Mouse (Mus musculus) T-helper 17 cell (primary cell): ENCODE measurements around the gene Ly6g6f.
"Not testable (repeated sequence)": the region's sequence is repeated elsewhere in the genome, so short reads cannot be mapped to it uniquely, and the experiment has no call there.

Experiments
- in situ Hi-C, 2 experiments: fragments of 300-600 bp; cut with MboI, MseI; formaldehyde crosslinking; loops; 1 replicate in 1 of 2; 2 replicates in 1 of 2; pipeline ENCODE4 v1.15.1; 2025; ENCODE audit warnings: high pct_unique_total_duplicates in 2 of 2

Ly6g6f gene

DNA sequence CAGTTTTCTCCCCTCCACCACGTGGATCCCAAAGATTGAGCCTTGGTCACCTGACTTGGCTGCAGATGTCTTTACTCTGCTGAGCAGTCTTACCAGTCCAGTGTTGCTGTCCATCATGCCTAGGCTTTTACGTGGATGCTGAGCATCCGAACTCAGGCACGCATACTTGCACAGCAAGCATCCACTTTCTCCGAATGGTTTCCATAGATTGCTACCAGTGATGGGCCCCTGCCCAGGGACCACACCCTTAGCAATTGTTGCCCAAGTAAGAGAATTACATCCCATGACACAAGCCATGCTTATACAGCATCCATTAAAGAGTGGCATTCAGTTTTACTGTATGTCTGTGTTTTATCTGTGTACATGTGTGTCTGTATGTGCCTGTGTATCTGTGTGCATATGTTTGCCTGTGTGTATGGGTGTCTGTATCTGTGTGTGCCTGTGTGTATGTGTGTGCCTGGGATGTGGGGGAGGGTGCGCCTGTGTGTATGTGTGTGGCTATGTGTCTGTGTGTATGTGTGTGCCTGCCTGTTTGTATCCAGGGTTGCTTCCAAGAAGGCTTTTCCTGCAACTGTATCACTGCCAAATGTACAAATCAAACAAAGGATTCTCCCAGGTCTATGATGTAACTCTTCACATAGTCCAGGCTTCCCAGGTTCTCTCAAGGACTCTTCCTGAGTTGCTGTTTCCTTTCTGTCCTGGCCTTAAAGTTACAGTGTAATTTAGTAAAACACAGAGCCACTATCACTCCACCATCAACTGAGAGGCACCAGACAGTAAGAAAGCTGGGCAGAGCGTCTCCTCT lies 29.5 kb downstream of the Ly6g6f start:
- in situ Hi-C loops, result loop anchor here in 1 of 2 experiments (10.0 kb wide), 1 partner anchor 799 kb away; no protein-coding TSS in a partner anchor

DNA sequence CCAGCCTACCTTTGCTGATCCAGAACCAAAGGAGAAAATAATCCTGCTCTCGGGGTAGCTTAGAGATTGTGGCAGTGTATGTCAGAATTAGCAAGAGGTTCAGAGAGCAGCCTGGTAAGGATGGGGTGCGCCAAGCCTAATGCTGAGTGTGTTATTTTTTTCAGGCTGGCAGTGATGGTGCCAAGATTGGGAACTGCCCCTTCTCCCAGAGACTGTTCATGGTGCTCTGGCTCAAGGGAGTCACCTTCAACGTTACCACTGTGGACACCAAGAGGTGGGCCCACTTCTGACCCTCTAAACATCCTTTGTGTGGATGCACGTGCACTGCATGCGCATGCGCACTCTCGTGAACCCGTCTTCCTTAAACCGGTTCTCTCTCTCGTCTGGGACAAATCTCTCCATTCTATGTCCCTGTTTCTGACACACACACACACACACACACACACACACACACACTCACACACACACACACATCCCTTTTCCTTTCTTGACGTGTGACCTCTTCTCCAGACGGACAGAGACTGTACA lies 33.1 kb downstream of the Ly6g6f start:
- in situ Hi-C loops, result loop anchor here in 1 of 2 experiments (10.0 kb wide), 1 partner anchor 802 kb away; no protein-coding TSS in a partner anchor

DNA sequence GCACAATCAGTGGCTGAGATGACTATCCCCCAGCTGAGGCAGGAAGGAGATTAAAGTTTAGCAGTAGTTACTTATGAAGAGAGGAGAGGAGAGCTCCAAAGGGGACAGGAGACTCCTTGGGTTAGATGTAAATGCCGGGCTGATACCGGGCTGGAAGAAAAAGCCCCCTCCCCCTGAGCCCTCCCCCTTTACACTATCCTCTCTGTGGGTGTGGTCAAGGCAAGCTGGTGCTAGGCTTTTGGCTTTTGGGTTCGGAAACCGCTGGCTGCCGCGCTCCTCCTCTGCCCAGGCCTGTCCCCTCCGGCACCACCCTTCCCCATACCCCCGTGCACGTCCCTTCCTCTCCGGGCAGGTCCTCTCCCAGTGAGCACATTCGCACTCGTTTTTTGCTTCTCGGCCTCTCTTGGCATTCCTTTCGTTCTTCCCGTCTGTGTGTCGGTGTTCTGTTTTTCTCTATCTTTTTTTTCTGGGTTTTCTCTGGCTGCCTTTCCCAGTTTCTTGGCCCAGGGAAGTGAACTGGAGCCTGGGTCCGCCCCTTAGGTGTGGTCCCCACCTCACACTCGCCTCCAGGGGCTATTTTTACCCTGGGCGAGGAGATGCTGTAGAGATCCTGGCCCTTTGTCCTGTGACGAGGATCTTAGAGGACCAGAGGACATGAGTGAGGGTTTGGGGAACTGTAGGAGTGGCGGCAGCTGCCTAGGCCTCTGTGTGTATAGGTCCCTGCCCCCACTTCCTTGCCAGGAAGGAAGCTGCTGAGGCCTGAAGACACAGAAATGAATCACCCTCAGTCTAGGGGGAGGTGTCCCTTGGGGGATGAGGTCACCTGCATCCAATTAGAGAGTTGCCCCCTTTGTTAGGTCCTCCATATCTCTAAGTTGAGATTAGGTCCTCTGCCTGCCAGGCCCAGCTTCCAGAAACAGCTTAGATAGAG lies 34.0 kb downstream of the Ly6g6f start:
- in situ Hi-C loops, result loop anchor here in 1 of 2 experiments (10.0 kb wide), 1 partner anchor 803 kb away; no protein-coding TSS in a partner anchor

DNA sequence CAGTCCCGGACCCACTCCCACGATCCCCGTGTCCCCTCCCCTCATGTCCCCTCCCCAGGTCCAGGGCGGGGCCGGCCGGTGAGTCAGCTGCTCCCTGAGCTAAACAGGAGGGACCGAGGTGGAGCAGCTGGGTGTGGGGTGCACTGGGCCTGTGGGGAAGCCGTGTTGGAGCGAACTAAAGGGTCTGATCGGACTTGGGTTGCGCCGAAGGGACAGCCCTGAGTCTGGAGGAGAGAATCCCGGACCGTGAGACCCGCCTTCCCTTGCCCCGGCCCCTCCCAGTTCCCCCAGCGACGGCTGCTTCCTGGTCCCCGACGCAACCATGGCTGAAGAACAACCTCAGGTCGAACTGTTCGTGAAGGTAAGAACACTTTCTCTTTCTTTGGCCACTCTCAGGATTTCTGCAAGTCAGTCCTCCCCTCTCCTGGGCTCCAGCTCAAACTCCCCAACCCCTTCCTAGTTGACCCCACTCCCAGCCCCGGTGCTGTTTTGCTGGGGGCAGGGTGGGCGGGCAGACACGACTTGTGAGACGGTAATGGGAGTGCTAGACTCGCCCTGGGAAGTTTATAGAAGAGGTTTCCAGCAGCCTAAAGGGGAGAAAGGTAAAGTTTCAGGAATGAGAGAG lies 35.2 kb downstream of the Ly6g6f start:
- in situ Hi-C loops, result loop anchor here in 1 of 2 experiments (10.0 kb wide), 1 partner anchor 805 kb away; no protein-coding TSS in a partner anchor

DNA sequence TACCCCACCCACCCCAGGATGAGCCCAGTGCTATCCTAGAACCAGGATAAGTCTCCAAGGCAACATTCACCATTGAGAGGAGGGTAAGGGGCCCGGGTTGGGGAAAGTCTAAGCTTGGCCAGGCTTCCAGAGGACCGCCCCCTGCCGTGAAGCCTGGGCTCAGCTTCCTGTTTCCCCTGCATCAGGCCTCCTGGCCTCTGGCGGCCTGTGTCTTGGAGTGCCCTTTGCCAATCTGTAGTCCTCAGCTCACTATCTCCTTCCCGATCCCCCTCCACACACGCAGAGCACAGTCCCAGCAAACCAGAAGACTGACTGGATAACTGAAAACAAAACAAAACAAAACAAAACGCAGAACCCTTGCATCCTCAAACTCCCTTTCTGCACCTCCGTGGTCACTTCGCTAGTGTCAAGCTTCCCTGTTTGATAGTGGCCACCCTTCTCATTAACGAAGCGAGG lies 35.8 kb downstream of the Ly6g6f start, which contains the start of gene Clic1:
Clic1 (plus strand) TSS at position 406 of the 456 bp plus-strand sequence.
- in situ Hi-C loops, result loop anchor here in 1 of 2 experiments (10.0 kb wide), 1 partner anchor 805 kb away; no protein-coding TSS in a partner anchor

DNA sequence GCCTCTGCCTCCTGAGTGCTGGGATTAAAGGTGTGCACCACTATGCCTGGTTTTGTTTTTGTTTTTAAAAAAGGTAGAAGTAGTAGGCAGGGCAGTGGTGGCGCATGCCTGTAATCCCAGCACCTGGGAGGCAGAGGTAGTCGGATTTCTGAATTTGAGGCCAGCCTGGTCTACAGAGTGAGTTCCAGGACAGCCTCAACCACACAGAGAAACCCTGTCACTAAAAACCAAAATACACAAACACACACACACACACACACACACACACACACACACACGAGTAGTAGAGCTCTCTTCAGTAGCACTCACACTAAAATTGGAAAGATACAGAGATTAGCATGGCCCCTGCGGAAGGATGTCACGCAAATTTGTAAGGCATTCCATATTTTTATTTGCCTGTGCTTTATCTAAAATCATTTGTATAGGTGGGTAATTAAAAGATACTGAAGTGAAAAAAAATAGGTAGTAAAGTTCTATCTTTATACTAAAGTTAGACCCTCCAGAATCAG lies 36.4 kb downstream of the Ly6g6f start:
- in situ Hi-C loops, result no loop called here

DNA sequence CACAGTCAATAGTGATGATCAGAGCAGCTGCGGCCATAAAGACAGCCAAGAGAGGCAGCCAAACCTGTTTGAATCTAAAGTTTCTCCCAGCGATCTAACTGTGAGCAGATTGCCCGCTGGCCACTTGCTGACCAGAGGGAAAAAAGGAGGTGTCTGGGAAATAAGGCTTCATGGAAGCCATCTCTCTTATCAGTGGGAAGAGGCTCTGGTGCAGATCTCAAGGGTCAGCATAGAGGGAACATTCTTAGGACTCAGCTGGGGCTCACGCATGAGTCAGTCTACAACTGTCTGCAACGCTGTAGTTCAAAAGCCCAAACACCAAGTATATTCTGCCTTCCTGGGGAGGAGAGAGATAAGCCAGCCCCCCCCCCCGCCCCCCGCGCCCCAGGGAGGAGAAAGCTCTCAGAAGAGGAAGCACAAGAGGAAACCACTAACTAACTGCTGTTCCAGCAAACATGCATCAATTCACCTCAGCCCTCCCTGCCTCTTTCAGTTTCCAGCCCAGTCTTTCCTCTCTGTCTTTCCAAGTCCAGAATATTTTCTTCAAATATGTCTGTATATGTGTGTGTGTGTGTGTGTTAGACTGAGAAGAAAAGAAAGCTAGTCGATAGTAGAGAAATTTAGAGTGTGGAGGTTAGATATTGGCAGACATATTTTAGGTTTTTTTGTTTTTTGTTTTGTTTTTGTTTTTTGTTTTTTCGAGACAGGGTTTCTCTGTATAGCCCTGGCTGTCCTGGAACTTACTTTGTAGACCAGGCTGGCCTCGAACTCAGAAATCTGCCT lies 37.1 kb downstream of the Ly6g6f start:
- in situ Hi-C loops, result no loop called here

DNA sequence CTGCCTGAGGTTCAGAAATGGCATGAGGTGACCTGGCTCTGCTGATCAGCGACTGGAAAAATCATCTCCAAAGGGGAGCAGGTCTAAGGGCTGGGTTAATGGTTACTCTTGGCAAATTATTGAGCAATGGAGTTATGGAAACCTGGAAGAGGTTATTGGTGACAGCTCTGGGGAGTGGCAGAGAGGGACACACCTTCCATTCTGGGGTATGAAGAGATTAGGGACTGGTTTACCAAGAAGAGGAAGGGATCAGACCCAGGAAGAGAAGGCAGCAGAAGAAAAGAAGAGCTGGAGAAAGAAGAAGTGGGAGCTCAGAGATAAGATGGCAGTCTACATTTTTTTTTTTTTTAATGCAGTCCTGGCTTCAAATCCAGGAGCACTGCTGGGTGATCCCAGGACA lies 37.7 kb downstream of the Ly6g6f start:
- in situ Hi-C loops, result no loop called here

DNA sequence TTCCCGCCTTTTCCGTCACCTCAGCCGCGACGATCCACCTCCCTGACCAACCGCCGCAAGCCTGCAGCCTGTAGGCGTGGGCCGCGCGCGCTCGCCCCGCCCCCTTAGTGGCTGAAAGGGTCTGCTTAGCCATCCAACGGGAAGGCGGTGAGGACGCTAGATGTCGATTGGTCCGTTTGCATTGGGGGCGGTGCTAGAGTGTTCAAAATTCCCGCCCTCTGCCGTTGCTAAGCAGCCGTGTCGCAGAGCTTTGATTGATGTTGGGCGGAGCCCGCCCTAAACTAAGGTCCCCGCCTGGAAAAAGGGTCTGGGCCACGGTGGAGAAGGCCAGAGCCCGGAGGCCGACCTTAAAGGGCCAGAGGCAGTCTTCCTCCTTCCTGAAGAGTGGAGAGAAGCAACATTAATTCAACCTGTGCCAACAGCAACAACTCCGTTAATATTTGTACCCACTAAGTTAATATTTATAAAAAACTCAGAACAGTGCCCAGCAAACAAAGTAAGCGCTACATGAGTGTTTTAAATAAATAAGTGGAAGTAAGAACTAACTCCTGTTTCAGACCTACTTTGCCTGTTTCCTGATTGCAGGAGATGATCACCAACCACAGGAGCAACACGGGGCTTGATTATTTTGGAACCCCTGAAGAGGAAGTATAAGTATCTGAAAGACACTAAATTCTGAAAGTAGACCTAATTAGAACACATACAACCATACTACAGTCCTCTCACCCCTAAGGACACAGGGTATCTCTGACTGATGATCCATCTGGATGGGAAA lies 38.5 kb downstream of the Ly6g6f start, which contains the start of gene Msh5:
Msh5 (minus strand) TSS at position 65 of the 775 bp plus-strand sequence.
- in situ Hi-C loops, result no loop called here

DNA sequence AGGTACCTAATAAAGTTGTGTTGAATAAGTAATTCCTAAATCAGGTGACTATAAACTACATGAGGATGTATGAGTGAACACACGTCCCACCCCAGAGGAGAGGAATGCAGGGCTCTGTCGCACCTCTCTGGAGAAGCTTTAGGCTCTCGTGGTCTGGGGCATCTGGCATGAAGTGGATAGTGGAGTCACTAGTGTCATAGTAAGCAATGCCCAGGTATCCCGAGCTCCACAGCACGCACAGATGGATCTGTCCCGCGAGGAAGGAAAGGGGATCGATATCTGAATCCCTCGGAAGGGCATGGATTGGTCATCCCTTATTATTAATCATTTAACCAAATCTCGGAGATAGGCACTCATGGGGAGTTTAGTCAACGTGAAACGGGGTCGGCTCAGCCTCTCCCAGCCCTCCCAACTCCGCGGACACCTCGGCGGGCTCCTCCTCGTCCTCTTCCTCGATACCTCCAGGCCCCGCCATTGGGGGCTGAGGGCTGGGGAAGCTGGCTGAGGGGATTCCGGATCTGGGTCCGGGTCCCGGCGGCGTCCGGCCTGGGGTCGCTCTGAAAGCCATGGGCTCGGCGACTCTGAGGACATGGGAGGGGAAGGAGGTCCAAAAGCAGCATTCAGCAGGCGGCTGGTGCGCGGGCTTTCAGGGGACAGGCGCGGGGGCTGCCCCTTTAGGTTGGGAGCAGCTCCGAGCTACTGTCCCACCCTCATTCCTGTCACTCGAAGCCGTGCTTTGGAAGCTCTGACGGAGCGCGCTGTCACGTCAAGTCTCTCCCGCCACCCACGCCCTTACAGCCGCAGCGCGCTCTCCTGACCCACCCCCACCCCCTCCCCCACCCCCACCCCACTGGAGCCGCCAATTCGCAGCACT lies 39.4 kb downstream of the Ly6g6f start:
- in situ Hi-C loops, result no loop called here

DNA sequence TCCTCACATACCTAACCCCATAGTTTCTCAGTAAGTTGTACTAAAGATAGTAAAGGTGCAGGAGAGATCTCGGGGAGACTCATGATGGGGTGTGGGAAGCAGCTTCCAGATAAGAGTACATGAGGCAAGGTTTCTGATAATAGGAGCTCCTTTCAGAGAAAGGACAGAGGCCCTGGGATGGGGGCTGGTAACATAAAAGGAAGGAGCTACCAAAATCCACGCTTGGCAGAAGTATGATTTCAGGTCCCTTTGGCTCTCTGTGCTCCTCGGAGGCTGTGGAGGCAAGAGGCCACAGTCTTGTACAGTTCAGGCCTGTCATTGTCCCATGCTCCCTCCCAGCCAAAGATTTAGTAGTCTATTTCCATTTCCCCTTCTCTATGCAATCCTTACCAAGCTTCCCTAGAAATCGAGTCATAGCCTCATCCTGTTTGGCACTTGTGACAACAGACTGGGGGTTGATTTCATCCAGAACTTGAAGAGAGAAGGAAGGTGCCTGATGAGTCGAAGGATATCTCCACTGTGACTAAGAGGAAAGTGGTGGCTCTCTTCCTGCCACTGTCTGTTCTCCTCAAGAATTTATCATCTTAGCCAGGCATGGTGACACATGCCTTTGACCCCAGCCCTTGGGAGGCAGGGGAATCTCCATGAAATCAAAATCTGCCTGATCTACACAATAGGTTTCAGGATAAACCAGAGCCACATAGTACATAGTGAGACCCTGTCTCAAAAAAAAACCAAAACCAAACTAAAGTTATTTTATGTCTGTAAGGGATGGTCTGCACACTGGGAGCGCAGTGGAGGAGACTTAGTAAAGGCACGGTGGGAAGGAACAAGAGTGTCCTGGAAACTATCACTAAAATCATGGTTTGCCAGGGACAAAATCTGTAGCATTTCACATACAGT lies 40.3 kb downstream of the Ly6g6f start:
- in situ Hi-C loops, result no loop called here

DNA sequence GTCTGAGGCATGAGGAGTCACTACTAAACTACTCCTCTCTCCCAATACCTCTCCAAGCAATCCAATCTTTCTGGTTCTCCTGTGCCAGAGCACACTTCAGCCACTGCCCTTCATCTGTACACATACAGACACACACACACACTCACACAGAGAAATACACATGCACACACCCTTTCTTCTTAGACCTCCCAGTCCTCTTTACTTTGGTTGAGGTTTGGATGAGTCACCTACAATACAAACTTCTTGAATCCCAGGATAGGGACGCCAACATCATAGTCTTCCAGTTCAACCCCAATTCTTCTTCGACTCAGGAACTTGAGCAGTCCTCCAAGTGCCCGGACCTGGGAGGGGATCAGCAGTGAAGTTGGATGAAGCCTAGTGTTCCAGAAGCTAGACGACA lies 41.6 kb downstream of the Ly6g6f start:
- in situ Hi-C loops, result no loop called here

DNA sequence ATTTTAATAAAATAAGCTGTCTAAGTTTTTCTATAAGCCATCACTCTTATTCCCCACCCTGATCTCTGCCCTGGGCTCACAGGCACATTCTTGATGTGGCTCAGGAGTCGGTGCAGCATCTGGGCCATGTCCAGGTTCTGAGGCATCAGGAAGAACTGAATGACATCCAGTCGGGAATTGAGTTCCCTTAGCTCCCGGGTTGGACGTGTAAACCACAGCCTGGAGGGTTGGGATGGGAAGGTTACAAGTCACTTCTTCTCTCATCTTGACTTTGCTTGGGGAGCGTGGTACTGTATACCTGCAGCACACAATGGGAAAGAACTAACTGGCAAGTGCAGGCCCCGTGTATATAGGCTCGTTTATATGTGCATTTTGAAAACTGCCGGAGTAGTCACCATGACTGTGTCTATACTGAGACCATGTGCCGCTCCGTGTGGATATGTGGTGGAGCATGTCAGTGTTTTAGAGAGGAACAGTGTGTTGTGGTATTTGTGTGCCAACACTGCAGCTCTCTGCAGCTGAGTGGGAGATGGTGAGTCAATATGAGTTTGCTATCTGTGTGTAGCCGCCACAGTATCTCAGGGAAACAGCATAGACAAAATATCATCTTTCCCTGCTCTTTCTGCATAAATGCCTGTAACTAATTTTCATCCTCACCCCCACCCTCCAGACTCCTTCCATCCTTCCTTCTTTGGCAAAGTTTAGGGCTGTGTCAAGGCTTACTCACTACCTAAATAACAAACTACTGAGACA lies 46.1 kb downstream of the Ly6g6f start:
- in situ Hi-C loops, result no loop called here

DNA sequence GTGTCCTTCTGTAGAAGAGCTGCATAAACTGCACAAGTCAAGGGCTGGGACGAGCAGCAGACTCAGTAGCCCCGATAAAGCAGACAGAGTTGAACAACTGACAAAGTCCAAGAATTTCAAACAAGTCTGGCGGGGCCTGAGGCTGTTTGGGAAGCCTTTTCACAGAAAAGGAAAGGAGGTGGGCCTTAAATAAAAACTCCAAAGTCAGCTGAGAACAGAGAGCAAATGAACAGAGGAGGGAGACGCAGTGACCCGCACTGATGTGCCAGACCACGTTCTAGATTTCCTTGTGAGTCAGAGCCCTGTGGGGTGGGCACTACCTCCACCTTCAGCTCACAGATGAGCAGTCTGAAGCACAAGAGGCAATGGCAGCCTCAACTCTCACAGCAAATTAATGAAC lies 50.5 kb downstream of the Ly6g6f start:
- in situ Hi-C loops, result no loop called here

DNA sequence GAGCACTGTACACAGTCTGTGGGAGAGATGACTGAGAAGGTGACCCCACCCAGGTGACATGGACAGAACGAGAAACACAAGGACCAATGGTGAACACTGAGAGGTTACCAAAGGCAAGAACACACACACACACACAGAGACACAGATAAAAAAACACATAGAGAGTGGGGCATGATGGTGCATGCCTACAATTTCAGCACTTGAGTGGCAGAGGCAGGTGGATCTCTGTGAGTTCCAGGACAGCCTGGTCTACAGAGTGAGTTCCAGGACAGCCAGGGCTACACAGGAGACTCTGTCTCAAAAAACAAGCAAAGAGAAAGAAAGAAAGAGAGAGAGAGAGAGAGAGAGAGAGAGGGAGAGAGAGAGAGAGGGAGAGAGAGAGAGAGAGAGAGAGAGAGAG lies 51.7 kb downstream of the Ly6g6f start:
- in situ Hi-C loops, result not testable (repeated sequence)

DNA sequence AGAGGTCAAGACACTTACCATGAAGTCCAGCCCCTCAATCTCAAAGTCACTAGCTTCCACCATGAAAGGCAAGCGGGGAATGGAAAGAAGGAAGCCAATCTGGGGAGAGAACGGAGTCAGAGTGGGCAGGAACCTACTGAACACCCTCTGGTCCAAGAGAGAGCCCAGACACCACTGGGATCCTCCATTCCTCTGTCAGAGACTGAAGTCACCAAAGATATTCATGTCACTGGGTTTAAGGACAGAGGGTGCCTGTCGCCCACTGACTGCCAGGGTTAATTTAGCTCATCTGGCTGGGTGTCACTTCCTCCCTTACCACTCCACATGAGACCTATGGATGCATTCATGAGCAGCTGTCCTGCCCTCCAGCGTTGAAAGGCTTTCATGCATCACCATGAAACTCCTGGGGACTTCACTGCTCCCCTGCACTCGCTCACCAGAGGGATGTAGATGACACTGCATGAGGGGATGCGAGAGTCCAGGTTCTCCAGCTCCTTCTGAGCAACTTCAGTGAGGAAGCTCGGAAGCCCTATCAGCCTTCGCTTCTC lies 53.0 kb downstream of the Ly6g6f start:
- in situ Hi-C loops, result no loop called here
